Mouse (Mus musculus): ENCODE measurements around the gene Gm21987. TPM values are rescaled to one million over a fixed set of nuclear protein-coding genes. Genes with fewer than 3 reads are reported as not detected.

Gm21987 gene
- total RNA-seq, 2 experiments from 2014 or later = 1.1 TPM; not detected in 1

GRCm38 (mm10) chr16:38369000-38369399, 22.2 kb downstream of the Gm21987 start:
- intact Hi-C loops (cut with DNase I) = loop anchor here (2.0 kb wide), 1 partner anchor 70 kb away; no protein-coding TSS in a partner anchor

GRCm38 (mm10) chr16:38369431-38369830, 22.6 kb downstream of the Gm21987 start:
- no peak for DNase-seq (ENCODE audit: low spot score in 2 of 2)
- intact Hi-C loops (cut with DNase I) = loop anchor here (2.0 kb wide), 1 partner anchor 69 kb away; no protein-coding TSS in a partner anchor

More at GRCm38 (mm10) chr16:38369000-38369399, 22.2 kb downstream of the Gm21987 start:
- no peak for DNase-seq (ENCODE audit: low spot score in 2 of 2)

GRCm38 (mm10) chr16:38369992-38370484, 23.2 kb downstream of the Gm21987 start:
- no peak for DNase-seq (ENCODE audit: low spot score in 2 of 2)
- intact Hi-C loops (cut with DNase I) = loop anchor here (2.0 kb wide), 1 partner anchor 69 kb away; no protein-coding TSS in a partner anchor

- intact Hi-C loops (cut with DNase I) = no loop called here
- DNase-seq (ENCODE audit: low spot score in 2 of 2) = no peak
These were observed 24.0 kb downstream of the Gm21987 start for GRCm38 (mm10) chr16:38370633-38371374.

GRCm38 (mm10) chr16:38371705-38372296, 25.0 kb downstream of the Gm21987 start:
- intact Hi-C loops (cut with DNase I) = no loop called here
- no peak for DNase-seq (ENCODE audit: low spot score in 2 of 2)

- intact Hi-C loops (cut with DNase I) = no loop called here
- DNase-seq (ENCODE audit: low spot score in 2 of 2) = no peak
These were observed 26.0 kb downstream of the Gm21987 start for GRCm38 (mm10) chr16:38372876-38373275.

- intact Hi-C loops (cut with DNase I) = no loop called here
- DNase-seq (ENCODE audit: low spot score in 2 of 2) = no peak
These were observed 26.6 kb downstream of the Gm21987 start for GRCm38 (mm10) chr16:38373439-38373838.

GRCm38 (mm10) chr16:38373941-38374340, 27.1 kb downstream of the Gm21987 start:
- intact Hi-C loops (cut with DNase I) = no loop called here
- DNase-seq (ENCODE audit: low spot score in 2 of 2) = no peak

- no peak for DNase-seq (ENCODE audit: low spot score in 2 of 2)
- intact Hi-C loops (cut with DNase I) = loop anchor here (5.0 kb wide), 1 partner anchor 108 kb away; no protein-coding TSS in a partner anchor
These were observed 27.7 kb downstream of the Gm21987 start for GRCm38 (mm10) chr16:38374379-38375140.

- DNase-seq (ENCODE audit: low spot score in 2 of 2) = no peak
- intact Hi-C loops (cut with DNase I) = loop anchor here (5.0 kb wide), 1 partner anchor 107 kb away; no protein-coding TSS in a partner anchor
These were observed 28.3 kb downstream of the Gm21987 start for GRCm38 (mm10) chr16:38375182-38375581.

GRCm38 (mm10) chr16:38376163-38376840, 29.5 kb downstream of the Gm21987 start:
- DNase-seq (ENCODE audit: low spot score in 2 of 2) = peak; percentile 72 to 75
- intact Hi-C loops (cut with DNase I) = loop anchor here (5.0 kb wide), 1 partner anchor 106 kb away; no protein-coding TSS in a partner anchor

- intact Hi-C loops (cut with DNase I) = loop anchor here (5.0 kb wide), 1 partner anchor 105 kb away; no protein-coding TSS in a partner anchor
- no peak for DNase-seq (ENCODE audit: low spot score in 2 of 2)
These were observed 30.0 kb downstream of the Gm21987 start for GRCm38 (mm10) chr16:38376841-38377249.

GRCm38 (mm10) chr16:38377546-38377945, 30.7 kb downstream of the Gm21987 start:
- no peak for DNase-seq (ENCODE audit: low spot score in 2 of 2)
- intact Hi-C loops (cut with DNase I) = loop anchor here (5.0 kb wide), 1 partner anchor 105 kb away; no protein-coding TSS in a partner anchor

GRCm38 (mm10) chr16:38378591-38378990, 31.8 kb downstream of the Gm21987 start:
- intact Hi-C loops (cut with DNase I) = loop anchor here (5.0 kb wide), 1 partner anchor 104 kb away; no protein-coding TSS in a partner anchor
- no peak for DNase-seq (ENCODE audit: low spot score in 2 of 2)

- intact Hi-C loops (cut with DNase I) = loop anchor here (5.0 kb wide), 1 partner anchor 103 kb away; no protein-coding TSS in a partner anchor
- DNase-seq (ENCODE audit: low spot score in 2 of 2) = no peak
These were observed 32.2 kb downstream of the Gm21987 start for GRCm38 (mm10) chr16:38379088-38379487.

- DNase-seq (ENCODE audit: low spot score in 2 of 2) = no peak
- intact Hi-C loops (cut with DNase I) = loop anchor here (5.0 kb wide), 1 partner anchor 103 kb away; no protein-coding TSS in a partner anchor
These were observed 32.7 kb downstream of the Gm21987 start for GRCm38 (mm10) chr16:38379493-38379892.

GRCm38 (mm10) chr16:38379926-38380325, 33.1 kb downstream of the Gm21987 start:
- DNase-seq (ENCODE audit: low spot score in 2 of 2) = no peak
- intact Hi-C loops (cut with DNase I) = loop anchor here (5.0 kb wide), 1 partner anchor 102 kb away; no protein-coding TSS in a partner anchor

GRCm38 (mm10) chr16:38383683-38384082, 36.8 kb downstream of the Gm21987 start:
- DNase-seq (ENCODE audit: low spot score in 2 of 2) = no peak
- intact Hi-C loops (cut with DNase I) = no loop called here

GRCm38 (mm10) chr16:38385184-38385634, 38.4 kb downstream of the Gm21987 start:
- no peak for DNase-seq (ENCODE audit: low spot score in 2 of 2)
- intact Hi-C loops (cut with DNase I) = no loop called here
